Mouse (Mus musculus): Measurements from ENCODE around the gene Synj1. TPM values are rescaled to one million over a fixed set of nuclear protein-coding genes. Genes with fewer than 3 reads are reported as not detected.

The Synj1 gene
- 20.5 and 22.7 TPM in 2 replicates for polyA plus RNA-seq (2014; fragmentation: Nextera tagmentation; extraction: Ambion mirVana)

DNA sequence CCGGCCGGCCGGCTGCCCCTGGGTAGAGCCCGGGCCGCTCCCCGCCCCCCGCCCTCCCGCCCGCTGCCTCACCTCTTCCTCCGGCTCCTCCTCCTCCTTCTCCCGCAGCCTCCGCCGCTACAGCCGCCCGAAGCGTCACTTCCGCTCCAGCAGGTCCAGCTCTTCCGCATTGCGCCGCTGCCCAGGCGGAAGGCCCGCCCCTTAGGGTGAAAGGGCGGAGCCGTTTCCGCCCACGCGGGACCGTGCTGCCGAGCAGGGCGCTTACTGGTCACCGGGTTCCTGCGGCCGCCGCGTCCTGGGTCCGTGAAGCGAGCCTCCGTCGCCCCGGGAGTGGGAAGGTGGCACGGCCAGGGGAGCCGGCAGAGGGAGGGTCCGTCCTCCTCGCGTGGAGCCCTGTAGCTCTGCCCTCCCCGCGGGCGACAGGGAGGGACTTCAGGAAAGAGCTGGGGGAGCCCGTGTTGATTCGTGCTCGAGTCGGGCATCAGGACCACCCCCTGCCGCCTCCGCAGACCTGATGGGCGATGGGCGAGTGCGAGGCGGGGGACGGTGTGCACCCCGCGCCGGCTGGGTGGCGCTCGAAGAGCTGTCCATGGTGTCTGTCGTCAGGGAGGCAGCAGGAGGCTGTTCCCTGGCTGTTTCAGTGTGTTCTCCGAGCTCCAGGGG, at the start of gene Synj1:
Gene Synj1 (minus strand): TSS at position 288 of the 663 bp plus-strand sequence.
- peaks cover 17% of the 10 kb centered on the region for H3K36me3 ChIP-seq (ENCODE audit: control insufficient read depth, insufficient read depth, low read length)
- H3K9ac ChIP-seq (ENCODE audit: low read depth, low read length), result peak within 1 kb of the TSS; percentile 90
- H3K4me3 ChIP-seq (ENCODE audit: low read depth, low read length), result peak within 1 kb of the TSS; percentile 96
- H3K9me3 ChIP-seq (ENCODE audit: control insufficient read depth, low read length), result no peaks in the 10 kb centered on the region
- H3K27ac ChIP-seq (ENCODE audit: low read depth, low read length), result peak within 1 kb of the TSS; percentile 88
- under 1% methylated on average over 62 of the region's 66 CpGs for WGBS
- peak; percentile 88 for DNase-seq (ENCODE audit: low spot score)
- no peaks in the 10 kb centered on the region for H3K27me3 ChIP-seq (replicated peaks; ENCODE audit: control insufficient read depth, insufficient read depth, low read length)
- H3K4me1 ChIP-seq (replicated peaks; ENCODE audit: control insufficient read depth, insufficient read depth, low read length), result peaks cover 16% of the 10 kb centered on the region
- peak within 1 kb of the TSS; percentile 96 for H3K4me2 ChIP-seq
- ATAC-seq (replicated peaks; ENCODE audit: low FRiP score), result peak; percentile 88

GRCm38 (mm10) chr16:91057741-91058140, 46.6 kb upstream of the Synj1 start:
- Histone ChIP-seq H3K36me3 (ENCODE audit: control insufficient read depth, insufficient read depth, low read length) (no peaks in the 10 kb centered on the region), H3K27ac (ENCODE audit: low read depth, low read length) (no peak overlapping the region), H3K4me1 (replicated peaks; ENCODE audit: control insufficient read depth, insufficient read depth, low read length) (no peaks in the 10 kb centered on the region; the same call in 1 of the 2 replicates), H3K9me3 (ENCODE audit: control insufficient read depth, low read length) (no peaks in the 10 kb centered on the region), H3K4me2 (no peak overlapping the region), H3K27me3 (replicated peaks; ENCODE audit: control insufficient read depth, insufficient read depth, low read length) (no peaks in the 10 kb centered on the region), H3K4me3 (ENCODE audit: low read depth, low read length) (no peak overlapping the region), H3K9ac (ENCODE audit: low read depth, low read length) (no peak overlapping the region)
- 57% methylated on average over 6 of the region's 6 CpGs for WGBS
- no peak for DNase-seq (ENCODE audit: low spot score)
- no peak for ATAC-seq (replicated peaks; ENCODE audit: low FRiP score)

- ATAC-seq (replicated peaks; ENCODE audit: low FRiP score) (no peak), DNase-seq (ENCODE audit: low spot score) (no peak)
- Histone ChIP-seq H3K4me1 (replicated peaks; ENCODE audit: control insufficient read depth, insufficient read depth, low read length) (no peaks in the 10 kb centered on the region; the same call in 1 of the 2 replicates), H3K4me2 (no peak overlapping the region), H3K36me3 (ENCODE audit: control insufficient read depth, insufficient read depth, low read length) (no peaks in the 10 kb centered on the region), H3K9ac (ENCODE audit: low read depth, low read length) (no peak overlapping the region), H3K4me3 (ENCODE audit: low read depth, low read length) (no peak overlapping the region), H3K27me3 (replicated peaks; ENCODE audit: control insufficient read depth, insufficient read depth, low read length) (no peaks in the 10 kb centered on the region), H3K27ac (ENCODE audit: low read depth, low read length) (no peak overlapping the region), H3K9me3 (ENCODE audit: control insufficient read depth, low read length) (no peaks in the 10 kb centered on the region)
- 70% methylated on average over 4 of the region's 4 CpGs for WGBS
Measured at GRCm38 (mm10) chr16:91057261-91057660, 46.2 kb upstream of the Synj1 start.

DNA sequence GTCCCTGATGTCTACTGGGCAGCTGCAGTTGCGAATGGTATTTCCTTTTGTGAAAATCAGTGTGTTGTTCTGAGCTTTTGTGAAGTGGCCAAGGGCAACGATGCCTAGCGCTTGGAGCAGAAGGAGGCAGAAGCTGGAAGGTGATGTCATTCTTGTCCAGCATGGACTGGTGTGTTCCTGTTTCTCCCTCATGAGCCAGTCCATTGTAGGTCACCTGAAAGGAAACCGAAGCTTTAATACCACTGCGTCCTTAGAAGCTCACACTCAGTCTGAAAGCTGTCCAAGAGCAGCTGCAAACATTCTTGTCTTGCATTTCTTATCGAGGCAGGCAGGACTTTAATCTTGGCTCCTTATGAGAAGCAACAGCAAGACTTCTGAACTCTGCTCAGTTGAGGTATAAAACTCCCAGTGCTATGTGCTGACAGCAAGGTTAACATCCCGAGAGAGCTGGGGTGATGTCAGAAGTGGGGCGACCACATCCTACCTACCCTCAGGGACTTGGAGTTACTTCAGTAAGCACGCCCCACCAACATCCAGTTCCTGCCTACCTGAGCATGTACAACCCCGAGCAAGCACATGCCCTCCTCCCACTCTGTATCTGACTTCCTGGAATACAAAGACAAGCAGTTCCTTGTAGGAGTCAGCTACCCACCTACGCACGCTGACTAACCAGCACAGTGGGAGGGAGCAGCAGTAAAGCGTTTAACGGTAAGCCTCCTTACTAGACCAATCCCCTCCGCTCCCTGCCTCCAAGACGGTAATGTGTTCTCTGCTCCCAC, 45.1 kb upstream of the Synj1 start:
- Histone ChIP-seq H3K4me3 (ENCODE audit: low read depth, low read length) (no peak overlapping the region), H3K9me3 (ENCODE audit: control insufficient read depth, low read length) (no peaks in the 10 kb centered on the region), H3K4me2 (no peak overlapping the region), H3K4me1 (replicated peaks; ENCODE audit: control insufficient read depth, insufficient read depth, low read length) (no peaks in the 10 kb centered on the region; the same call in 1 of the 2 replicates), H3K36me3 (ENCODE audit: control insufficient read depth, insufficient read depth, low read length) (no peaks in the 10 kb centered on the region), H3K27me3 (replicated peaks; ENCODE audit: control insufficient read depth, insufficient read depth, low read length) (no peaks in the 10 kb centered on the region), H3K9ac (ENCODE audit: low read depth, low read length) (no peak overlapping the region), H3K27ac (ENCODE audit: low read depth, low read length) (no peak overlapping the region)
- ATAC-seq (replicated peaks; ENCODE audit: low FRiP score) (no peak), DNase-seq (ENCODE audit: low spot score) (no peak)
- 57% methylated on average over 16 of the region's 16 CpGs for WGBS

- H3K9me3 ChIP-seq (ENCODE audit: control insufficient read depth, low read length), result no peaks in the 10 kb centered on the region
- DNase-seq (ENCODE audit: low spot score) (no peak), ATAC-seq (replicated peaks; ENCODE audit: low FRiP score) (no peak)
- H3K4me3 ChIP-seq (ENCODE audit: low read depth, low read length), result no peak overlapping the region
- 75% methylated on average over 5 of the region's 5 CpGs for WGBS
- no peak overlapping the region for H3K9ac ChIP-seq (ENCODE audit: low read depth, low read length)
- H3K27ac ChIP-seq (ENCODE audit: low read depth, low read length), result no peak overlapping the region
- H3K27me3 ChIP-seq (replicated peaks; ENCODE audit: control insufficient read depth, insufficient read depth, low read length), result no peaks in the 10 kb centered on the region
- H3K4me1 ChIP-seq (replicated peaks; ENCODE audit: control insufficient read depth, insufficient read depth, low read length), result no peaks in the 10 kb centered on the region; the same call in 1 of the 2 replicates
- H3K4me2 ChIP-seq, result no peak overlapping the region
- no peaks in the 10 kb centered on the region for H3K36me3 ChIP-seq (ENCODE audit: control insufficient read depth, insufficient read depth, low read length)
Measured at GRCm38 (mm10) chr16:91055150-91055549, 44.0 kb upstream of the Synj1 start.

DNA sequence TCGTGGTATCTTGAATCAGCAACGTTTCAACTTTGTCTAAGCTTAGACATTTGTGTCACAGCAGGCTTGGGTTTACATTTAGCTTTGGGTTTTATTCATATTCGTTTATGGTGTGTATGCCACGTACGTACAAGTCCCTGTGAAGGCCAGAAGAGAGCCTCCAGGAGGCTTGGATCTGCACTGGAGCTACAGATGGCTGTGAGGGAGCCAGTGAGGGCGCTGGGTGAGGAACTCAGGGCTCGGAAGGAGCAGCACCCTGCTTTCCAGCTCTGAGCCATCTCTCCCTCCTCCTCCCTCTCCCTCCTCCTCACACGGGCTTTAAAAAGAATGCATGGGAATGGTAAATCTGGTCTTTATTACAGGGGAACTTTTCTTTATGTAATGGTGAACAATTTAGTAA, 42.5 kb upstream of the Synj1 start:
- Histone ChIP-seq H3K4me1 (replicated peaks; ENCODE audit: control insufficient read depth, insufficient read depth, low read length) (no peaks in the 10 kb centered on the region; the same call in 1 of the 2 replicates), H3K9ac (ENCODE audit: low read depth, low read length) (no peak overlapping the region), H3K4me3 (ENCODE audit: low read depth, low read length) (no peak overlapping the region), H3K27ac (ENCODE audit: low read depth, low read length) (no peak overlapping the region), H3K27me3 (replicated peaks; ENCODE audit: control insufficient read depth, insufficient read depth, low read length) (no peaks in the 10 kb centered on the region), H3K36me3 (ENCODE audit: control insufficient read depth, insufficient read depth, low read length) (no peaks in the 10 kb centered on the region), H3K9me3 (ENCODE audit: control insufficient read depth, low read length) (no peaks in the 10 kb centered on the region), H3K4me2 (no peak overlapping the region)
- no peak for DNase-seq (ENCODE audit: low spot score)
- WGBS, result 57% methylated on average over 8 of the region's 8 CpGs
- ATAC-seq (replicated peaks; ENCODE audit: low FRiP score), result no peak

DNA sequence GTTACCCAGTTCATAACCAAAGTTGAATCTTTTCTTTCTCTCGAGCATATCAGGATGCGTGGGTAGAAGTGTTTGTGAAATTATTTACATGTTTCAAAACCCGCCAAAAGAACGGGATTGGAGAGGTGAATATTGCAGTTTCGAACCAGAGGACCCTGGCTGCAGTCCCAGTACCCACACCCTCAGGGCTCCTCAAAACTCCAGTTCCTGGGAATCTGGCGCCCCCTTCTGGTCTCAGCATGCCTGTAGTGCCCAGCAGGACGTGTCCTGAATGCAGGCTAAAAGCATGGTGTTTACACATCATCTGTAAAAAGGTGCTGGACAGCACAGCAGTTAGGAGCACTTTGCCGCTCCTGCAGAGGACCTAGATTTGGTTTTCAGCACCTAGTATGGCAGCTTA, 34.4 kb upstream of the Synj1 start:
- Histone ChIP-seq H3K27me3 (replicated peaks; ENCODE audit: control insufficient read depth, insufficient read depth, low read length) (no peaks in the 10 kb centered on the region; the same call in 1 of the 2 replicates), H3K9ac (ENCODE audit: low read depth, low read length) (no peak overlapping the region), H3K4me3 (ENCODE audit: low read depth, low read length) (peak overlapping the region; percentile 98; the same call in 1 of the 2 replicates), H3K36me3 (ENCODE audit: control insufficient read depth, insufficient read depth, low read length) (peaks cover 4% of the 10 kb centered on the region; the same call in 1 of the 2 replicates), H3K9me3 (ENCODE audit: control insufficient read depth, low read length) (no peaks in the 10 kb centered on the region), H3K4me1 (replicated peaks; ENCODE audit: control insufficient read depth, insufficient read depth, low read length) (peaks cover 10% of the 10 kb centered on the region; the same call in 1 of the 2 replicates), H3K4me2 (peak overlapping the region; percentile 76), H3K27ac (ENCODE audit: low read depth, low read length) (no peak overlapping the region)
- DNase-seq (ENCODE audit: low spot score), result no peak
- no peak for ATAC-seq (replicated peaks; ENCODE audit: low FRiP score)
- WGBS, result 53% methylated on average over 8 of the region's 8 CpGs

- 1% methylated on average over 61 of the region's 70 CpGs for WGBS
- peaks cover 9% of the 10 kb centered on the region; the same call in 1 of the 2 replicates for H3K36me3 ChIP-seq (ENCODE audit: control insufficient read depth, insufficient read depth, low read length)
- H3K27me3 ChIP-seq (replicated peaks; ENCODE audit: control insufficient read depth, insufficient read depth, low read length), result no peaks in the 10 kb centered on the region; the same call in 1 of the 2 replicates
- H3K9me3 ChIP-seq (ENCODE audit: control insufficient read depth, low read length), result no peaks in the 10 kb centered on the region
- H3K4me2 ChIP-seq, result peak within 1 kb of the TSS; percentile 85
- peak within 1 kb of the TSS; percentile 84 for H3K27ac ChIP-seq (ENCODE audit: low read depth, low read length)
- ATAC-seq (replicated peaks; ENCODE audit: low FRiP score), result peak; percentile 95
- peaks cover 10% of the 10 kb centered on the region; the same call in 1 of the 2 replicates for H3K4me1 ChIP-seq (replicated peaks; ENCODE audit: control insufficient read depth, insufficient read depth, low read length)
- peak within 1 kb of the TSS; percentile 98 for H3K4me3 ChIP-seq (ENCODE audit: low read depth, low read length)
- DNase-seq (ENCODE audit: low spot score), result peak; percentile 99
- H3K9ac ChIP-seq (ENCODE audit: low read depth, low read length), result peak within 1 kb of the TSS; percentile 96
Measured at GRCm38 (mm10) chr16:91044270-91045182, 33.4 kb upstream of the Synj1 start, which contains the start of gene Paxbp1. Paxbp1 (minus strand) TSS chr16:91044543.
